In genomic region chr6:61003916-61004765, GRCm38 (mm10) we compare ENCODE assay signal across 24 mouse cellular contexts.
DNase-seq lines count a peak whose midpoint lies in the region; ATAC-seq and TF ChIP-seq lines count a peak whose summit lies in the region.
"Had no signal": no experiment of that assay in that cellular context is flagged by ENCODE, and none has a peak within 500 bp of the region (broad histone marks: within the 10 kb centered on the region; RNA-seq: fewer than 3 reads in every experiment).

No protein-coding gene starts in this region.

- ATAC-seq in hindbrain, embryonic 13.5 days (ENCODE audit: low FRiP score), result peak; percentile 49; the same call in 1 of the 2 replicates
- peak; percentile 71 for ATAC-seq in midbrain, embryonic 15.5 days (replicated peaks)
- ATAC-seq: activated CD4-positive, CD25-positive, alpha-beta regulatory T cell, adult 4 months; intestine, embryonic 16.5 days had no signal

- DNase-seq in embryo, embryonic 10.5 days (ENCODE audit: low spot score), result peak; percentile 35
- DNase-seq in embryo, embryonic 10 days (ENCODE audit: low spot score), result no peak
- no peak for DNase-seq in hindbrain, embryonic 10.5 days (ENCODE audit: low spot score)
- peak; percentile 56 for DNase-seq in brain, embryonic 14.5 days (ENCODE audit: low read depth)
- no peak for DNase-seq in right cerebral cortex, postnatal 36 days (ENCODE audit: low spot score in 2 of 2)
- no peak for DNase-seq in gastrocnemius, postnatal 25 days
- DNase-seq: adrenal gland, postnatal 10 days; gastrocnemius, postnatal 36 days; kidney, postnatal 4 days; layer of hippocampus, adult 9-11 months; left cerebral cortex, postnatal 4 days; liver, embryonic 13.5 days; spleen, adult 18-20 months; thymus, postnatal 36 days had no signal

- no peak overlapping the region for H3K9ac ChIP-seq in hindbrain, embryonic 13.5 days
- H3K9ac ChIP-seq in midbrain, embryonic 15.5 days, result no peak overlapping the region
- H3K9ac ChIP-seq: embryonic facial prominence, embryonic 12.5 days; heart, embryonic 15.5 days; kidney, embryonic 15.5 days; liver, embryonic 13.5 days; lung, embryonic 15.5 days had no signal

- no peak for TF ChIP-seq POLR2A in brain, embryonic 14.5 days (IDR thresholded peaks at IDR 0.05; ENCODE audit: borderline replicate concordance, extremely low read depth, insufficient read depth, insufficient read length, poor library complexity, severe bottlenecking)

- no peak for TF ChIP-seq CTCF in brain, embryonic 14.5 days (IDR thresholded peaks at IDR 0.05; ENCODE audit: borderline replicate concordance, extremely low read depth, insufficient read depth, insufficient read length)

- no peaks in the 10 kb centered on the region; the same call in 1 of the 2 replicates for H3K9me3 ChIP-seq in hindbrain, embryonic 13.5 days
- H3K9me3 ChIP-seq in hindbrain, embryonic 10.5 days, result peaks cover 11% of the 10 kb centered on the region
- H3K9me3 ChIP-seq in midbrain, embryonic 15.5 days, result no peaks in the 10 kb centered on the region
- H3K9me3 ChIP-seq: embryonic facial prominence, embryonic 12.5 days; heart, embryonic 15.5 days; kidney, embryonic 15.5 days; liver, embryonic 13.5 days; lung, embryonic 15.5 days had no signal

- WGBS in hindbrain, embryonic 13.5 days, result 32% methylated on average over 3 of the region's 3 CpGs
- 55% methylated on average over 3 of the region's 3 CpGs for WGBS in hindbrain, embryonic 10.5 days
- WGBS in midbrain, embryonic 15.5 days, result 20% methylated on average over 3 of the region's 3 CpGs

- H3K4me3 ChIP-seq in hindbrain, embryonic 13.5 days, result no peak overlapping the region
- H3K4me3 ChIP-seq in hindbrain, embryonic 10.5 days, result no peak overlapping the region
- H3K4me3 ChIP-seq in midbrain, embryonic 15.5 days, result no peak overlapping the region
- H3K4me3 ChIP-seq: embryonic facial prominence, embryonic 12.5 days; heart, embryonic 15.5 days; kidney, embryonic 15.5 days; left cerebral cortex, adult 2 months; liver, embryonic 13.5 days; lung, embryonic 15.5 days had no signal

- H3K4me2 ChIP-seq in hindbrain, embryonic 13.5 days, result no peak overlapping the region
- no peak overlapping the region for H3K4me2 ChIP-seq in midbrain, embryonic 15.5 days
- H3K4me2 ChIP-seq: embryonic facial prominence, embryonic 12.5 days; heart, embryonic 15.5 days; kidney, embryonic 15.5 days; liver, embryonic 13.5 days; lung, embryonic 15.5 days had no signal

- H3K4me1 ChIP-seq in hindbrain, embryonic 13.5 days (replicated peaks), result no peaks in the 10 kb centered on the region
- H3K4me1 ChIP-seq in hindbrain, embryonic 10.5 days (replicated peaks), result no peaks in the 10 kb centered on the region; the same call in 1 of the 2 replicates
- no peaks in the 10 kb centered on the region for H3K4me1 ChIP-seq in midbrain, embryonic 15.5 days
- H3K4me1 ChIP-seq: embryonic facial prominence, embryonic 12.5 days; heart, embryonic 15.5 days; kidney, embryonic 15.5 days; liver, embryonic 13.5 days; lung, embryonic 15.5 days had no signal

- no peaks in the 10 kb centered on the region for H3K27me3 ChIP-seq in hindbrain, embryonic 13.5 days
- H3K27me3 ChIP-seq in hindbrain, embryonic 10.5 days (ENCODE audit: insufficient read depth, poor library complexity, severe bottlenecking), result no peaks in the 10 kb centered on the region
- H3K27me3 ChIP-seq in midbrain, embryonic 15.5 days (replicated peaks), result no peaks in the 10 kb centered on the region
- H3K27me3 ChIP-seq: embryonic facial prominence, embryonic 12.5 days; heart, embryonic 15.5 days; kidney, embryonic 15.5 days; liver, embryonic 13.5 days; lung, embryonic 15.5 days had no signal

- H3K36me3 ChIP-seq in hindbrain, embryonic 13.5 days, result no peaks in the 10 kb centered on the region
- no peaks in the 10 kb centered on the region for H3K36me3 ChIP-seq in hindbrain, embryonic 10.5 days
- H3K36me3 ChIP-seq in midbrain, embryonic 15.5 days (replicated peaks), result no peaks in the 10 kb centered on the region
- H3K36me3 ChIP-seq: embryonic facial prominence, embryonic 12.5 days; heart, embryonic 15.5 days; kidney, embryonic 15.5 days; liver, embryonic 13.5 days; lung, embryonic 15.5 days had no signal

- no peak overlapping the region for H3K27ac ChIP-seq in hindbrain, embryonic 13.5 days
- no peak overlapping the region for H3K27ac ChIP-seq in hindbrain, embryonic 10.5 days
- no peak overlapping the region for H3K27ac ChIP-seq in midbrain, embryonic 15.5 days
- H3K27ac ChIP-seq: embryonic facial prominence, embryonic 12.5 days; heart, embryonic 15.5 days; kidney, embryonic 15.5 days; left cerebral cortex, adult 2 months; liver, embryonic 13.5 days; lung, embryonic 15.5 days; macrophage had no signal

Comparison
In these comparisons a context has a peak if more than half of its experiments do, and no peak if none do; other contexts are left out.
1. DNase-seq: peak in embryo, embryonic 10.5 days (single experiment) and brain, embryonic 14.5 days (single experiment); none in embryo, embryonic 10 days (single experiment), hindbrain, embryonic 10.5 days (single experiment), right cerebral cortex, postnatal 36 days (0 of 2) and gastrocnemius, postnatal 25 days (single experiment).